Mouse (Mus musculus): ENCODE results near the gene Tmem82. TPM values are rescaled to one million over a fixed set of nuclear protein-coding genes. Genes with fewer than 3 reads are reported as not detected.
A peak's percentile ranks its signal among the peaks of the same experiment; 100 is the strongest.

The Tmem82 gene
- polyA plus RNA-seq, 1 experiment, result 1.1 TPM

DNA sequence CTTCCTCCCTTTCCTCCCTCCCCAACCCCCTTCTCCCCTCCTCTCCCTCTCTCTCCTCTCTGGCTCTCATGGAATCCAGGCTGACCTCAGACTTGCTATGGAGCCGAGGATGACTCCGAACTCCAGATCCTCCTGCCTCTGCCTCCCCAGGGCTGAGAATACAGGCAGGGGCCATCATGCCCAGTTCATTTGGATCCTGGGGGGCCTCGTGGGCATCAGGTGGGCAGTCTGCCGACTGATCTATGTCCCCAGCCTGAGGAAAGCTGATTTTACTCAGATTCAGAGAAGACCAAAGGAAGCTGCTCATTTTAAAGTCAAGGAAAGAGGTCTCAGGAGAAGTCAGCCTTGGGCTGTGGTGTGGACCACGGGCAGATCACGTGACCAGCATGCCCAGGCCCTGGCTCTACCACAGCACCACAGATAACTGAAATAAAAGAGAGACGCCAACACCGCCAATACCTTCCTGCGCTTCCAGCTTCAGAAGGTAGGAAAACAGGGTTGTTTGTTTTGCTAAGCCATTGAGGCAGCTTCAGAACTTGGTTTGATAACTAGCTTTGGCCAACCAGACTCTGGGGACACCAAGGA, 958 bp upstream of the Tmem82 start:
- TF ChIP-seq GATA1 (IDR thresholded peaks at IDR 0.05; ENCODE audit: borderline replicate concordance, low read length) (no peak), FLI1 (IDR thresholded peaks at IDR 0.05; ENCODE audit: low read length) (no peak)
- Histone ChIP-seq H3K9me3 (no peaks in the 10 kb centered on the region), H3K4me1 (peaks cover 49% of the 10 kb centered on the region), H3K4me3 (replicated peaks) (peak overlapping the region; percentile 80), H3K36me3 (replicated peaks; ENCODE audit: low read length) (no peaks in the 10 kb centered on the region), H3K27me3 (replicated peaks) (peaks cover 64% of the 10 kb centered on the region)

DNA sequence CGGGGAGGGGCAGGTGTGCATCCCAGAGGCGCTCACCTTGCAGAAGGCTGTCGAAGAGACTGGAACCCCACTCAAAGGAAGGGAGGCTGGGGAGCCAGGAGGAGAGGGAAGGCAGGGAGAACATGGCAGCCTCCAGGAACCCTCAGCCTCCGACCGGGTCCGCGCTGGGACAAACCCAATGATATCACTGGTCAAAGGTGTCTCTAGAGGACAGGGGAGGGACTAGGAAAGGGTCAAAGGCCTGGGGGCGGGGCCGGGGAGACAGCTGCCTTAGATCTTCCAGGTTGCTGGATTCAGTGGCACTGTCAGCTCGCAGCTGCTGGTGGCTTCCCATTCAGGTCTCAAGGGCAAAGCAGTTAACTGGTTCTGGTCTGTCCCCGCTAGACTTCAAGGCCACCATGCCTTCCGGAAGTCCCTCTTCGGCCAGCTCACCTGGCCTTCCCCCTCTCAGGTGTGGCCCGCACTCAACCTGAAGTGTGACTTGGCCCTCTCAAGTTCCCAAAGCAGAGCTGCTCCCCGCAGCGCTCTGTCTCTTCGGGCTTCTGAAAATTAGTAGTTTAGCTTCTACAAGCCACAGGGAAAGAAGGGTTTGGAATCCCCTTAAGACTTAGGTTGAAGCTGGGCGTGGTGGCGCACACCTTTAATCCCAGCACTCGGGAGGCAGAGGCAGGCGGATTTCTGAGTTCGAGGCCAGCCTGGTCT, 419 bp downstream of the Tmem82 start:
- Histone ChIP-seq H3K4me1 (peaks cover 35% of the 10 kb centered on the region), H3K4me3 (replicated peaks) (peak overlapping the region; percentile 89), H3K9me3 (no peaks in the 10 kb centered on the region)

DNA sequence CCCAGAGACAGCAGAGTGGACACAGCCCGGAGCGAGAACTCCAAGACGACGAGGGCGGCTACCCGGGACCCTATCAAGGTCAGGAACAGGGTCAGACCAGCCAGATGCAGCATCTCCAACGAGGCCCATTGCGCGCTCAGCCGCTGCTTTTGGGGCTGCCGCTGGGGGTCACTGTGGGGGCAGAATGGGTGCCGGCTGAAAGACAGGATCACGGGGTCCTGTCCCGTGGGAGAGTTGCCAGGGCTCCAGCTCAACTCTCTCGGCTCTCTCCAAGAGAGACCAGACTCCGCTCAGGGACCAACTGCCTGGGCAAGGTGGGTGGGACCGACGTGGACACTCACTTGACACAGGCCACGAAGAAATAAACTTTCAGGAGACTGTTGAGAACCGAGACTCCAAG, 1.1 kb downstream of the Tmem82 start:
- H3K4me1 ChIP-seq, result peaks cover 34% of the 10 kb centered on the region
- H3K27me3 ChIP-seq (replicated peaks), result peaks cover 69% of the 10 kb centered on the region
- no peaks in the 10 kb centered on the region for H3K36me3 ChIP-seq (replicated peaks; ENCODE audit: low read length)
- H3K9me3 ChIP-seq, result no peaks in the 10 kb centered on the region
- TF ChIP-seq GATA1 (IDR thresholded peaks at IDR 0.05; ENCODE audit: borderline replicate concordance, low read length) (no peak), FLI1 (IDR thresholded peaks at IDR 0.05; ENCODE audit: low read length) (no peak)
- peak overlapping the region; percentile 89 for H3K4me3 ChIP-seq (replicated peaks)

More for the DNA sequence above, 419 bp downstream of the Tmem82 start:
- TF ChIP-seq GATA1 (IDR thresholded peaks at IDR 0.05; ENCODE audit: borderline replicate concordance, low read length) (no peak), FLI1 (IDR thresholded peaks at IDR 0.05; ENCODE audit: low read length) (no peak)
- Histone ChIP-seq H3K36me3 (replicated peaks; ENCODE audit: low read length) (no peaks in the 10 kb centered on the region), H3K27me3 (replicated peaks) (peaks cover 71% of the 10 kb centered on the region)

DNA sequence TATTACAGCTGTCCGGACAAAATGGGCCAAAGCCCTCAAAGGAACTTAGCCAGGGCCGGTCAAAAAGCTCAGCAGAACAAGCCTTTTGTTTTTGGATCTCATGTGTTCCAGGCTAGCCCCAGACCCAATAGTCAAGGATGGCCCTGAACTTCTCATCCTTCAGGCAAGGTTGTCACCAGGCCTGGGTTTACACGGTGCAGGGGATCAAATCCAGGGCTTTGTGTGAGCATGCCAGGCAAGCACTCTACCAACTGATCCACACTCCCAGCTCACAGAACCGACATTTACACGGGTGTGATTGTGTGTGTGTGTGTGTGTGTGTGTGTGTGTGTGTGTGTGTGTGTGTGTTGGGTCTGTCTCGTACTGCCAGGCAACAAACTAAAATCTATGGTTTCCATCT, 1.6 kb downstream of the Tmem82 start:
- peaks cover 34% of the 10 kb centered on the region for H3K4me1 ChIP-seq
- no peaks in the 10 kb centered on the region for H3K36me3 ChIP-seq (replicated peaks; ENCODE audit: low read length)
- peaks cover 65% of the 10 kb centered on the region for H3K27me3 ChIP-seq (replicated peaks)
- no peaks in the 10 kb centered on the region for H3K9me3 ChIP-seq
- H3K4me3 ChIP-seq (replicated peaks), result no peak overlapping the region
- no peak for TF ChIP-seq FLI1 (IDR thresholded peaks at IDR 0.05; ENCODE audit: low read length)
- no peak for TF ChIP-seq GATA1 (IDR thresholded peaks at IDR 0.05; ENCODE audit: borderline replicate concordance, low read length)

DNA sequence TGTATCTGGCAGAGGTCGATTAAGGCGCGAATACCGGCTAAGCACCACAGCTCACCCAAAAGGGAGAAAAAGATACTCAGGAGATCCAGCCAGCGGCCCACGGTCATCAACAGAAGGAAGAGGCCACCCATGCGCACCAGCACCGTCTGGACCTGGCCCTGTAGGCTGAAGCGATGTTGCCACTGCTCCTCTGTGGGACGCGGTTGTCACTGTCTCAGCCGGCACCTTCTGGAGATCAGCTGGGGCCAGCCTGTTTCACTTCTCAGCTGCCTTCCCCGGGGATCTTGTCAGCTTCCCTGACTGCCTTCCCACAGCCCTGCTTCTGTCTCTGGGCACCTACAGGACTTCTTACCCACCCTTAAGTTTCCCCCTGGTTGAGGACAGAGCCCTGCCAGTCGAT, 3.5 kb downstream of the Tmem82 start:
- H3K4me3 ChIP-seq (replicated peaks), result peak overlapping the region; percentile 8
- H3K4me1 ChIP-seq, result peaks cover 26% of the 10 kb centered on the region
- H3K9me3 ChIP-seq, result no peaks in the 10 kb centered on the region
- TF ChIP-seq GATA1 (IDR thresholded peaks at IDR 0.05; ENCODE audit: borderline replicate concordance, low read length) (no peak), FLI1 (IDR thresholded peaks at IDR 0.05; ENCODE audit: low read length) (no peak)
- no peaks in the 10 kb centered on the region for H3K36me3 ChIP-seq (replicated peaks; ENCODE audit: low read length)
- H3K27me3 ChIP-seq (replicated peaks), result peaks cover 68% of the 10 kb centered on the region

DNA sequence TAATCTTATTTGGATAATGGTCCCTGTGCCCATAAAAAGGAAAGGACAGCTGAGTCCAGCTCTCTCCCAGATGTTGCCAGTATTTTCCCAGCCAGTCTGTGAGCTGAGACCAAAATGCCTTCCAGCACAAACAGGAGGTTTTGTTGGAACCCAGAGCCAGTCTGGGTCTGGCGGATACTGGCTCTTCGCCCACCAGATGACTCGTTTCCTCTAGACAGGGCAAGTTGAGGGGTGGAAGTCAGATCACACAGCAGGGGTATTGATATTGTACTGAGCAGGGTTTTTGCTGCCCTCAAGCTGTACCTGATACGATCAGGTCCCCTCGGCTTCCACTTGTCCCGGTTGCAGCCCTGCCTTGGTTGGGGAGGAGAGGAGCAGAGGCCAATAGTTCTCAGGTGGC, 8.9 kb downstream of the Tmem82 start:
- Histone ChIP-seq H3K27me3 (replicated peaks) (peaks cover 51% of the 10 kb centered on the region), H3K36me3 (replicated peaks; ENCODE audit: low read length) (no peaks in the 10 kb centered on the region), H3K4me3 (replicated peaks) (no peak overlapping the region), H3K9me3 (peaks cover 11% of the 10 kb centered on the region), H3K4me1 (peaks cover 4% of the 10 kb centered on the region; the same call in 1 of the 2 replicates)
- TF ChIP-seq GATA1 (IDR thresholded peaks at IDR 0.05; ENCODE audit: borderline replicate concordance, low read length) (no peak), FLI1 (IDR thresholded peaks at IDR 0.05; ENCODE audit: low read length) (no peak)

DNA sequence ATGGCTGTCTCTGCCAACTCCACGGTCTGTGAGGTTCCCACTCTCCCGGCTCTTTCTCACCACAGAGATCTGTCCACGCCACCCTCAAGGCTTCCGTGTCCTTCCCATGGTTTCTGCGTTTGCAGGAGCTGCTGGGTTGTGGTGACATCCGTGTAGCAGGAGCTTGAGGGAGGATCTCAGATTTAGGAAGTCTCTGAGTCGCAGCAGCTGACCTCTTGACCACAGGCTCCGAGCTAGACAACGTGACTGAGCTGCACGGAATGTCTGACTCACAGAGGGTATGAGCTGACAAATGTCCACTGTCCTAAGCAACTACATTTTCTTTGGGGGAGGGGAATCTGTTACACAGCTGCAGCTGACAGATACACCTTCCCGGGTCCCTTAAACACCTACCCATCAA, 12.6 kb downstream of the Tmem82 start, which contains the start of gene Fblim1:
Gene Fblim1, minus strand, starts transcription at position 236 of the 400 bp plus-strand sequence.
- peaks cover 11% of the 10 kb centered on the region for H3K9me3 ChIP-seq
- peaks cover 33% of the 10 kb centered on the region for H3K4me1 ChIP-seq
- peaks cover 68% of the 10 kb centered on the region for H3K27me3 ChIP-seq (replicated peaks)
- TF ChIP-seq FLI1 (IDR thresholded peaks at IDR 0.05; ENCODE audit: low read length), result no peak
- no peak for TF ChIP-seq GATA1 (IDR thresholded peaks at IDR 0.05; ENCODE audit: borderline replicate concordance, low read length)
- H3K4me3 ChIP-seq (replicated peaks), result peak within 1 kb of the TSS; percentile 80
- H3K36me3 ChIP-seq (replicated peaks; ENCODE audit: low read length), result no peaks in the 10 kb centered on the region

DNA sequence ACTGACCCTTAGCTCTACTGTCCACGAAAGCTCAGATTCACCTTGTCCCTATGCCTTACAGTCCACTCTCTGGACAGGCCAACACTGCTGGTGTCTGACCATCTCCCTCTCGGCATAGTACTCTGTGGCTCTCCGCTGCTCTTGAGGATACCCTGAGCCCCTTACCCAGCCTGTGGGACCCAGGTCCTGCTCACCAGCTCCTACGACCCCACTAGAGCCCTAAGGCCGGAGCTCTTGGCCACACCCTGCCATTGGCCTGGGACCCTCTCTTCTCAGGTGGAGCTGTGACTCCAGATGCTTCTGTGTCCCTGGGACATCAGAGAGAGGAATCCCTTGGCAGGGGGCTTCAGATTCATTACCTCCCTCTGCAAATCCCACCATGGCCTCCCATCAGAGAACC, 13.0 kb downstream of the Tmem82 start:
- peaks cover 69% of the 10 kb centered on the region for H3K27me3 ChIP-seq (replicated peaks)
- H3K36me3 ChIP-seq (replicated peaks; ENCODE audit: low read length), result no peaks in the 10 kb centered on the region
- H3K9me3 ChIP-seq, result peaks cover 11% of the 10 kb centered on the region
- peaks cover 33% of the 10 kb centered on the region for H3K4me1 ChIP-seq
- peak overlapping the region; percentile 80 for H3K4me3 ChIP-seq (replicated peaks)
- TF ChIP-seq FLI1 (IDR thresholded peaks at IDR 0.05; ENCODE audit: low read length) (no peak), GATA1 (IDR thresholded peaks at IDR 0.05; ENCODE audit: borderline replicate concordance, low read length) (no peak)

DNA sequence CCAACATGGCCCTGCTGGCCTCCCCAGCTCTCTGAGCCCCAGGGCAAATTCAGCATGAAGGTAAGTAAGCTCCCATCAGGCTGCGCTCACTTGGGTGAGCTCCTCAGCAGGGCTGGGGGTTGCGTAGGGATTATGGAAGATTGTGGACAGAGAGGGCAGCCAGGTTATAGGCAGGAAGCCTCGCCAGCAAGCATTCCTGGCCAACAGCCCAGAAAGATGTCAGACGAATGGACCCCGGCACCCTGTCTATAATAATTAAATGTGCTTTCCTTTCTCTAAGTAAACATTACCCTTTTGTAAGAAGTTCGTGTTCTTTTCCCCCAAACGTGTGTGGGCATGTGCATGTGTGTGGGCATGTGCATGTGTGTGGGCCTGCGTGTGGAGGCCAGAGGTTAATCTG, 13.9 kb downstream of the Tmem82 start:
- Histone ChIP-seq H3K9me3 (peaks cover 11% of the 10 kb centered on the region), H3K4me1 (peaks cover 34% of the 10 kb centered on the region), H3K36me3 (replicated peaks; ENCODE audit: low read length) (no peaks in the 10 kb centered on the region), H3K27me3 (replicated peaks) (peaks cover 69% of the 10 kb centered on the region), H3K4me3 (replicated peaks) (peak overlapping the region; percentile 0)
- no peak for TF ChIP-seq GATA1 (IDR thresholded peaks at IDR 0.05; ENCODE audit: borderline replicate concordance, low read length)
- no peak for TF ChIP-seq FLI1 (IDR thresholded peaks at IDR 0.05; ENCODE audit: low read length)

DNA sequence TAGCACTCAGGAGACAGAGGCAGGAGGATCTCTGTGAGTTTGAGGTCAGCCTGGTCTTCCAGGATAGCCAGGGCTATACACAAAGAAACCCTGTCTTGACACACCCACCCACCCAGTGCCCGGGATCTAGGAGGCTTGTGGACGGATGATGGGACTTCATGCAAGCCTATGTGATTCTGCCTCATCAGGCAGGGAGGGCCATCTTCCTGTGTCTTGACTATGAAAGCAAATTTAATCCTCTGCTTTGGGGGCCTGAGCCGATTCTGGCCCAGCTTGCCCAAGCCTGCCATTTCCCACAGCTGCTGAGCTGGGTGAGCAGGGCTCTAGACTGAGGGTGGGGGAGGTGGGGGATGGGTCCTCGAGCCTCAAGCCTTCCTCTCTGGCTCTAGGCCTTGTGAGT, 14.5 kb downstream of the Tmem82 start:
- no peaks in the 10 kb centered on the region for H3K36me3 ChIP-seq (replicated peaks; ENCODE audit: low read length)
- peaks cover 11% of the 10 kb centered on the region for H3K9me3 ChIP-seq
- no peak for TF ChIP-seq FLI1 (IDR thresholded peaks at IDR 0.05; ENCODE audit: low read length)
- no peak for TF ChIP-seq GATA1 (IDR thresholded peaks at IDR 0.05; ENCODE audit: borderline replicate concordance, low read length)
- H3K27me3 ChIP-seq (replicated peaks), result peaks cover 73% of the 10 kb centered on the region
- H3K4me1 ChIP-seq, result peaks cover 38% of the 10 kb centered on the region
- no peak overlapping the region for H3K4me3 ChIP-seq (replicated peaks)
